ENCODE assay signal across 8 mouse cellular contexts in the genomic region with DNA sequence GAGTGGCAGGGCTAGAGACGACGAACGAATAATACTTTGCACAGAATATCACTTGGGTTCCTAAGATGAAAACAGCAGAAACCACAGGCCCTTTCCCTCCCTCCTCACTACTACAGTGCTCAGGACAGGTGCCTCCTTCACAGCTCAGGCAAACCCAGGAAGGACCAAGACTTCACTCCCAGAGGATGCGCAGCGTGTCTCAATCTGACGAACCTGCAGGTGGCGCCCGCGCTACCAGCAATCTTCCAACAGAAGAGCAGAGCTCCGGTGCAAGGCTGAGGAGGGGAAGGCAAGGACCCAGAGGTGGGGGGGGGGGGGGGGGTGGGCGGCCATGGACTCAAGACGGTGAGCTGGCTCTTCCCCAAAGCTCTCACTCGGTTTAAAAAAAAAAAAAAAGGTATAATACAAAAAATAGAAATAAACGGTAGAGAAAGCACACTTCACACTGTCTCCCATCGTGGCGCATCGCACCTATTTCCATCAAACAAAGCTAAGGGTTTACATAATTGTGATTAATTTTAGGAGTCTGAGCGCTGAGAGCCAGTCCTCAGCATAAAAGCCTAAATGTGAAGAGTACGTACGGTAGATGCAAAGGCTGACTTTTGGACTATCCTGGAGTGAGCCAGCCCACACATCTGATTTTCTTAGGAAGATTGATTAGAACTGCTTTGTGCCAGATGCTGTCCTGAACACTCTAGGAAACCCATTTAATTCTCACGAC. TPM values are rescaled to one million over a fixed set of nuclear protein-coding genes. Genes with fewer than 3 reads are reported as not detected.
A peak's percentile ranks its signal among the peaks of the same experiment; 100 is the strongest.
DNase-seq lines count a peak whose midpoint lies in the region; ATAC-seq and TF ChIP-seq lines count a peak whose summit lies in the region.

No protein-coding gene starts in this region.

- intact Hi-C loops in left cerebral cortex, postnatal 36 days (cut with DNase I) = loop anchor here (5.0 kb wide), 1 partner anchor 57 kb away; a partner anchor contains a TSS

- peak; percentile 77 for DNase-seq in liver
- peak; percentile 80 for DNase-seq in gastrocnemius, postnatal 10 days
- peak; percentile 69 for DNase-seq in kidney, adult 11 months
- peak; percentile 86 to 88 for DNase-seq in left cerebral cortex, postnatal 36 days (ENCODE audit: low spot score in 2 of 2)
- DNase-seq in spleen, postnatal 10 days (ENCODE audit: low spot score in 2 of 2) = peak; percentile 59 to 85

- 23% methylated on average over 21 of the region's 21 CpGs for WGBS in liver, embryonic 12.5 days (ENCODE audit: insufficient replicate concordance)
- WGBS in midbrain, embryonic 16.5 days = 28% methylated on average over 20 of the region's 21 CpGs

- ATAC-seq in liver, embryonic 12.5 days = no peak
- peak; percentile 34; the same call in 1 of the 2 replicates for ATAC-seq in midbrain, embryonic 16.5 days

- H3K4me3 ChIP-seq in liver, embryonic 12.5 days = no peak overlapping the region
- H3K4me3 ChIP-seq in cortical plate, adult 2 months (ENCODE audit: insufficient read depth, low read length) = no peak overlapping the region
- no peak overlapping the region for H3K4me3 ChIP-seq in midbrain, embryonic 16.5 days (ENCODE audit: low read depth, low read length)

- peak; percentile 81 for TF ChIP-seq CTCF in cortical plate, adult 2 months (IDR thresholded peaks at IDR 0.05; ENCODE audit: extremely low read depth, insufficient read depth, low read length)

- H3K27me3 ChIP-seq in liver, embryonic 12.5 days (replicated peaks) = no peaks in the 10 kb centered on the region; the same call in 1 of the 2 replicates
- H3K27me3 ChIP-seq in midbrain, embryonic 16.5 days (ENCODE audit: control insufficient read depth, insufficient read depth, low read depth, low read length) = no peaks in the 10 kb centered on the region

- no peak overlapping the region for H3K9ac ChIP-seq in liver, embryonic 12.5 days
- H3K9ac ChIP-seq in midbrain, embryonic 16.5 days (ENCODE audit: low read depth, low read length) = 0 out of 2 replicates have a peak overlapping the region, but pooled peaks have one; percentile 22

- H3K9me3 ChIP-seq in liver, embryonic 12.5 days (replicated peaks) = no peaks in the 10 kb centered on the region
- H3K9me3 ChIP-seq in midbrain, embryonic 16.5 days (replicated peaks; ENCODE audit: control insufficient read depth, low read length, poor library complexity, severe bottlenecking) = no peaks in the 10 kb centered on the region

- H3K4me2 ChIP-seq in liver, embryonic 12.5 days = no peak overlapping the region
- H3K4me2 ChIP-seq in midbrain, embryonic 16.5 days (ENCODE audit: low read length) = peak overlapping the region; percentile 33

- peaks cover 28% of the 10 kb centered on the region for H3K4me1 ChIP-seq in liver, embryonic 12.5 days
- H3K4me1 ChIP-seq in cortical plate, adult 2 months (ENCODE audit: control insufficient read depth, insufficient read depth, low read length) = peaks cover 3% of the 10 kb centered on the region; the same call in 1 of the 2 replicates
- peaks cover 6% of the 10 kb centered on the region for H3K4me1 ChIP-seq in midbrain, embryonic 16.5 days (ENCODE audit: control insufficient read depth, insufficient read depth, low read length)

- 0 out of 2 replicates have a peak, but pooled peaks have one; percentile 15 for TF ChIP-seq POLR2A in cortical plate, adult 2 months (IDR thresholded peaks at IDR 0.05; ENCODE audit: extremely low read depth, insufficient read depth, low read length)

- no peak overlapping the region for H3K27ac ChIP-seq in liver, embryonic 12.5 days
- H3K27ac ChIP-seq in cortical plate, adult 2 months (ENCODE audit: insufficient read depth, low read length) = peak overlapping the region; percentile 36; the same call in 1 of the 2 replicates
- H3K27ac ChIP-seq in midbrain, embryonic 16.5 days (ENCODE audit: low read length) = no peak overlapping the region

- H3K36me3 ChIP-seq in liver, embryonic 12.5 days = peaks cover 11% of the 10 kb centered on the region
- peaks cover 16% of the 10 kb centered on the region for H3K36me3 ChIP-seq in midbrain, embryonic 16.5 days (ENCODE audit: control insufficient read depth, insufficient read depth, low read length)

RNA-seq across cellular contexts. Expression of a gene that starts 2.7 kb away (rescaled TPM):
- 177 and 179 TPM in 2 replicates for polyA plus RNA-seq in liver, embryonic 12.5 days (2016; fragmentation: Nextera tagmentation; extraction: Ambion mirVana)
- polyA plus RNA-seq in cortical plate, adult 2 months (2012; rRNA removed) = 86.4 and 87.2 TPM in 2 replicates
- total RNA-seq in gastrocnemius, postnatal 10 days (2021) = 10 to 100 TPM; 44.1 to 46.0 TPM
- total RNA-seq in left cerebral cortex, postnatal 36 days (2021) = 10 to 100 TPM; 41.3 to 44.1 TPM
- 77.2 and 83.0 TPM in 2 replicates for polyA plus RNA-seq in midbrain, embryonic 16.5 days (2015; fragmentation: Nextera tagmentation; extraction: Ambion mirVana)

RNA-seq across cellular contexts. Expression of a gene that starts 55.1 kb away (rescaled TPM):
- 1.7 and 2.1 TPM in 2 replicates for polyA plus RNA-seq in liver, embryonic 12.5 days (2016; fragmentation: Nextera tagmentation; extraction: Ambion mirVana)
- polyA plus RNA-seq in cortical plate, adult 2 months (2012; rRNA removed) = 17.4 and 19.2 TPM in 2 replicates
- 10 to 100 TPM; 17.7 to 18.9 TPM for total RNA-seq in gastrocnemius, postnatal 10 days (2021)
- 100 to 1,000 TPM; 117 to 118 TPM for total RNA-seq in left cerebral cortex, postnatal 36 days (2021)
- 9.7 and 11.0 TPM in 2 replicates for polyA plus RNA-seq in midbrain, embryonic 16.5 days (2015; fragmentation: Nextera tagmentation; extraction: Ambion mirVana)
